Mouse (Mus musculus): ENCODE data around the gene Jmjd6. TPM values are rescaled to one million over a fixed set of nuclear protein-coding genes. Genes with fewer than 3 reads are reported as not detected.

The Jmjd6 gene
- total and polyA plus RNA-seq, 3 experiments: 106 to 116 (median 109) TPM

DNA sequence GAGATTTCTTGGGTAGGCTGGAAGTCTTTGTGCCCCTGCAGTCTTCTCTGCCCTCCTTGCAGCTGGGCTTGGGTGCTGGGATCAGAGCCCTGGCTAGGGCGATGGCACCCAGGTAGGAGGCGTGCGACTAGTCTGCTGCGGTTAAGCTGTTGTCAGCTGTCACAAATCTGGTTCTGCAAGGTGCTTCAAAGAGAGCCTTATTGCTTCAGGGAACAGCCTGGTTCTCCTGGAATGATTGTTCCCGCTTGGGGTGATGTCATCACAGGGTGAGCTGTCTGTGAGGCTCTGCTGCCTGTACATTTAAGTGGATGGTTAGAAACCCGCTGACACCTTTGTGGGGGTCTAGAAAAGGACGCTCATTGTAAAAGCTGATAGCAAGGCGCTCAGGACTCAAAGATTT lies 26.0 kb upstream of the Jmjd6 start:
- H3K36me3 ChIP-seq (replicated peaks in 1 of 2; ENCODE audit: control insufficient read depth in 1 of 2, insufficient read depth in 1 of 2, low read length in 1 of 2): peaks cover 46 to 64% of the 10 kb centered on the region in 2 experiments
- peak overlapping the region; percentile 7; the same call in 1 of the 2 replicates for H3K27ac ChIP-seq (ENCODE audit: insufficient read depth, low read depth)
- no peak for DNase-seq (ENCODE audit: extremely low read depth)
- H3K9me3 ChIP-seq (replicated peaks; ENCODE audit: low read length): no peaks in the 10 kb centered on the region
- TF ChIP-seq SMC3 (IDR thresholded peaks at IDR 0.05; ENCODE audit: low read depth, low read length): no peak
- TF ChIP-seq ELF1 (IDR thresholded peaks at IDR 0.05; ENCODE audit: low read depth, low read length): no peak
- no peak for TF ChIP-seq SIN3A (IDR thresholded peaks at IDR 0.05; ENCODE audit: low read length)
- no peak for TF ChIP-seq GABPA (IDR thresholded peaks at IDR 0.05; ENCODE audit: insufficient replicate concordance, low read depth, low read length)
- TF ChIP-seq CTCF (conservative IDR thresholded peaks at IDR 0.05 in 1 of 2, IDR thresholded peaks at IDR 0.05 in 1 of 2; ENCODE audit: low read depth in 2 of 2, low read length in 2 of 2): no peak
- no peak for TF ChIP-seq EP300 (IDR thresholded peaks at IDR 0.05; ENCODE audit: low read length)
- TF ChIP-seq JUND (conservative IDR thresholded peaks at IDR 0.05; ENCODE audit: low read depth, low read length): no peak
- no peak for TF ChIP-seq CHD2 (IDR thresholded peaks at IDR 0.05; ENCODE audit: low read length)
- no peak for TF ChIP-seq ZKSCAN1 (IDR thresholded peaks at IDR 0.05; ENCODE audit: borderline replicate concordance, low read depth, low read length)
- peaks cover 16 to 70% of the 10 kb centered on the region in 2 experiments for H3K4me1 ChIP-seq (ENCODE audit: control insufficient read depth in 1 of 2, insufficient read depth in 2 of 2)
- no peak overlapping the region for H3K9ac ChIP-seq (ENCODE audit: insufficient read depth, low read depth)
- no peaks in the 10 kb centered on the region for H3K79me2 ChIP-seq (replicated peaks; ENCODE audit: control insufficient read depth, extremely low read depth, insufficient read depth, poor library complexity, severe bottlenecking)
- dilution Hi-C loops (cut with MboI; ENCODE audit: extremely low pct_ligation_motif_present, extremely low pct_unique_long_range_greater_than_20kb, low sequenced_read_pairs) (no loop called here), in situ Hi-C loops (cut with MboI; ENCODE audit: low pct_ligation_motif_present, low pct_unique_long_range_greater_than_20kb, low sequenced_read_pairs) (no loop called here)
- H3K4me3 ChIP-seq (replicated peaks in 1 of 3; ENCODE audit: low read depth in 2 of 3, low read length in 2 of 3, poor library complexity in 1 of 3): no peak overlapping the region
- H3K4me2 ChIP-seq (ENCODE audit: insufficient read depth, low read depth, poor library complexity, severe bottlenecking): no peak overlapping the region
- no peaks in the 10 kb centered on the region for H3K27me3 ChIP-seq (replicated peaks)

DNA sequence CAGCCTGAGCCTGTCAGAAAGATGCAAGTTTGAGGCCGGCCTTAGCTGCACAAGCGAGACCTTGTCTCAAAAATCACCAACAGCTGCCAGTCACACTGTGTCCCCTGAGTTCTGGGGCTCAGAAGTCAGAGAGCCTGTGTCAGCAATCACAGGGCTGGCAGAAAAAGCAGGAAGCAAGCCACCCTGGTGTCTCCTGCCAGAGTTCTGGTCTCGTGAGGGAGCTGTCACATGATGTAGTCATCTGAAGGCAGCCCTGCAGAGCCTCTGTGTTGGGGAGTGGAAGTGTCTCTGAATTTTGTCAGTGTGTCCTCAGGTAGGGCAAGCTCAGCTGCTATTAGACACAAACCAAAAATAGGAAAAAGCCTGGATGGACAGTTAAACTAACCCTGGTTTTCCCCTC lies 24.9 kb upstream of the Jmjd6 start:
- dilution Hi-C loops (cut with MboI; ENCODE audit: extremely low pct_ligation_motif_present, extremely low pct_unique_long_range_greater_than_20kb, low sequenced_read_pairs) (no loop called here), in situ Hi-C loops (cut with MboI; ENCODE audit: low pct_ligation_motif_present, low pct_unique_long_range_greater_than_20kb, low sequenced_read_pairs) (no loop called here)
- Histone ChIP-seq H3K9me3 (replicated peaks; ENCODE audit: low read length) (no peaks in the 10 kb centered on the region), H3K4me3 (replicated peaks in 1 of 3; ENCODE audit: low read depth in 2 of 3, low read length in 2 of 3, poor library complexity in 1 of 3) (no peak overlapping the region), H3K79me2 (replicated peaks; ENCODE audit: control insufficient read depth, extremely low read depth, insufficient read depth, poor library complexity, severe bottlenecking) (no peaks in the 10 kb centered on the region), H3K27ac (ENCODE audit: insufficient read depth, low read depth) (no peak overlapping the region), H3K36me3 (replicated peaks in 1 of 2; ENCODE audit: control insufficient read depth in 1 of 2, insufficient read depth in 1 of 2, low read length in 1 of 2) (peaks cover 42 to 62% of the 10 kb centered on the region in 2 experiments), H3K4me1 (ENCODE audit: control insufficient read depth in 1 of 2, insufficient read depth in 2 of 2) (peaks cover 16 to 70% of the 10 kb centered on the region in 2 experiments), H3K27me3 (replicated peaks) (no peaks in the 10 kb centered on the region), H3K9ac (ENCODE audit: insufficient read depth, low read depth) (no peak overlapping the region), H3K4me2 (ENCODE audit: insufficient read depth, low read depth, poor library complexity, severe bottlenecking) (no peak overlapping the region)
- TF ChIP-seq SIN3A (IDR thresholded peaks at IDR 0.05; ENCODE audit: low read length): no peak
- TF ChIP-seq NELFE (IDR thresholded peaks at IDR 0.05; ENCODE audit: low read depth, low read length): no peak
- no peak for TF ChIP-seq NRF1 (IDR thresholded peaks at IDR 0.05; ENCODE audit: low read depth, low read length)
- TF ChIP-seq SMC3 (IDR thresholded peaks at IDR 0.05; ENCODE audit: low read depth, low read length): no peak
- TF ChIP-seq CTCF (conservative IDR thresholded peaks at IDR 0.05 in 1 of 2, IDR thresholded peaks at IDR 0.05 in 1 of 2; ENCODE audit: low read depth in 2 of 2, low read length in 2 of 2): no peak
- no peak for TF ChIP-seq JUN (IDR thresholded peaks at IDR 0.05; ENCODE audit: insufficient read depth, low read depth, low read length)
- no peak for TF ChIP-seq KAT2A (IDR thresholded peaks at IDR 0.05; ENCODE audit: insufficient replicate concordance, low read length)
- TF ChIP-seq MAX (IDR thresholded peaks at IDR 0.05; ENCODE audit: low read length): no peak
- TF ChIP-seq BHLHE40 (IDR thresholded peaks at IDR 0.05; ENCODE audit: low read depth, low read length): peak; percentile 92
- no peak for TF ChIP-seq MEF2A (IDR thresholded peaks at IDR 0.05; ENCODE audit: borderline replicate concordance, low read depth, low read length)
- TF ChIP-seq TCF12 (IDR thresholded peaks at IDR 0.05; ENCODE audit: low read depth, low read length): no peak
- TF ChIP-seq PAX5 (IDR thresholded peaks at IDR 0.05; ENCODE audit: low read length): no peak
- TF ChIP-seq HCFC1 (IDR thresholded peaks at IDR 0.05; ENCODE audit: low read depth, low read length): no peak
- peak; percentile 67 for TF ChIP-seq USF1 (IDR thresholded peaks at IDR 0.05; ENCODE audit: low read depth, low read length)
- TF ChIP-seq USF2 (conservative IDR thresholded peaks at IDR 0.05; ENCODE audit: low read depth, low read length): peak; percentile 57
- no peak for TF ChIP-seq TBP (conservative IDR thresholded peaks at IDR 0.05; ENCODE audit: low read depth, low read length)
- TF ChIP-seq E2F4 (IDR thresholded peaks at IDR 0.05; ENCODE audit: insufficient replicate concordance, low read depth, low read length): no peak
- no peak for TF ChIP-seq ELF1 (IDR thresholded peaks at IDR 0.05; ENCODE audit: low read depth, low read length)
- TF ChIP-seq ETS1 (conservative IDR thresholded peaks at IDR 0.05; ENCODE audit: low read depth, low read length): peak; percentile 45
- no peak for TF ChIP-seq POLR2AphosphoS2 (IDR thresholded peaks at IDR 0.05; ENCODE audit: low read depth, low read length)
- TF ChIP-seq IRF4 (IDR thresholded peaks at IDR 0.05; ENCODE audit: low read depth, low read length): no peak
- DNase-seq (ENCODE audit: extremely low read depth): peak; percentile 53

All from CH12.LX (cell line).